Mouse (Mus musculus) lung, embryonic 14.5 days (tissue): ENCODE results near the gene Akt3. TPM values are rescaled to one million over a fixed set of nuclear protein-coding genes. Genes with fewer than 3 reads are reported as not detected.
A peak's percentile ranks its signal among the peaks of the same experiment; 100 is the strongest.

Source experiments
- ATAC-seq: fragments of 200-750 bp; cut with Nextera tagmentation; 2 replicates; pipeline ENCODE4 v1.8.0; 2017; ENCODE audit warnings: mild to moderate bottlenecking, moderate TSS enrichment, moderate library complexity; ENCODE audit not compliant: insufficient read depth
- DNase-seq: peaks from one replicate; pipeline ENCODE4 v3.0.0-alpha.2; 2015
- H3K27ac ChIP-seq: fragments of 300-500 bp; sonication (generic); 2 replicates; pipeline ENCODE4 v1.5.1; 2014; ENCODE audit warnings: low read depth, mild to moderate bottlenecking, moderate library complexity
- H3K27me3 ChIP-seq: fragments of 300-500 bp; sonication (generic); 2 replicates; pipeline ENCODE4 v1.6.1; 2014; ENCODE audit warnings: low read length, control low read depth; ENCODE audit not compliant: insufficient read depth
- H3K36me3 ChIP-seq: fragments of 300-500 bp; sonication (generic); 2 replicates; pipeline ENCODE4 v1.6.1; 2014; ENCODE audit warnings: control low read depth; ENCODE audit not compliant: insufficient read depth
- H3K4me1 ChIP-seq: fragments of 300-500 bp; sonication (generic); 2 replicates; pipeline ENCODE4 v1.6.1; 2014; ENCODE audit warnings: antibody characterized with exemption, control low read depth; ENCODE audit not compliant: insufficient read depth
- H3K4me2 ChIP-seq: fragments of 300-500 bp; sonication (generic); 2 replicates; pipeline ENCODE4 v1.6.1; 2014; ENCODE audit warnings: mild to moderate bottlenecking
- H3K4me3 ChIP-seq: fragments of 300-500 bp; sonication (generic); 2 replicates; pipeline ENCODE4 v1.5.1; 2014; ENCODE audit warnings: low read depth, low read length
- H3K9ac ChIP-seq: fragments of 300-500 bp; sonication (generic); 2 replicates; pipeline ENCODE4 v1.6.1; 2014
- H3K9me3 ChIP-seq: fragments of 300-500 bp; sonication (generic); 2 replicates; pipeline ENCODE4 v1.6.1; 2016; ENCODE audit warnings: low read depth, low read length, control low read depth
- CTCF ChIP-seq: IDR thresholded peaks from 2 replicates; pipeline ENCODE4 v1.5.1; 2016; ENCODE audit warnings: antibody characterized with exemption, low read depth
- WGBS: fragments of 180-500 bp; shearing (Covaris S2); extraction: QIAGEN DNeasy Blood & Tissue Kit; methylation state at CpG from one replicate; pipeline ENCODE4 v1.1.7; 2014; 5-methylcytosine and 5-hydroxymethylcytosine counted together
- polyA plus RNA-seq: library from polyadenylated mRNA; unstranded; fragments of >200 nt; fragmentation: Nextera tagmentation; extraction: Ambion mirVana; gene quantifications from 2 replicates; pipeline ENCODE4 v1.2.1, GENCODE M21; 2014

Akt3 gene
- polyA plus RNA-seq, 1 experiment from 2014 or later = 6.9 TPM

GRCm38 (mm10) chr1:177260796-177261195, 2.8 kb upstream of the Akt3 start:
- no peaks in the 10 kb centered on the region for H3K27me3 ChIP-seq
- H3K36me3 ChIP-seq = no peaks in the 10 kb centered on the region
- no peak overlapping the region for H3K27ac ChIP-seq
- ATAC-seq (no peak), DNase-seq (no peak)
- no peak for TF ChIP-seq CTCF
- 62% methylated on average over 4 of the region's 4 CpGs for WGBS
- H3K4me3 ChIP-seq = no peak overlapping the region
- H3K4me1 ChIP-seq = 0 out of 2 replicates have a peak, but pooled peaks cover 3% of the 10 kb centered on the region
- H3K4me2 ChIP-seq = no peak overlapping the region
- no peaks in the 10 kb centered on the region for H3K9me3 ChIP-seq
- H3K9ac ChIP-seq = no peak overlapping the region

DNA sequence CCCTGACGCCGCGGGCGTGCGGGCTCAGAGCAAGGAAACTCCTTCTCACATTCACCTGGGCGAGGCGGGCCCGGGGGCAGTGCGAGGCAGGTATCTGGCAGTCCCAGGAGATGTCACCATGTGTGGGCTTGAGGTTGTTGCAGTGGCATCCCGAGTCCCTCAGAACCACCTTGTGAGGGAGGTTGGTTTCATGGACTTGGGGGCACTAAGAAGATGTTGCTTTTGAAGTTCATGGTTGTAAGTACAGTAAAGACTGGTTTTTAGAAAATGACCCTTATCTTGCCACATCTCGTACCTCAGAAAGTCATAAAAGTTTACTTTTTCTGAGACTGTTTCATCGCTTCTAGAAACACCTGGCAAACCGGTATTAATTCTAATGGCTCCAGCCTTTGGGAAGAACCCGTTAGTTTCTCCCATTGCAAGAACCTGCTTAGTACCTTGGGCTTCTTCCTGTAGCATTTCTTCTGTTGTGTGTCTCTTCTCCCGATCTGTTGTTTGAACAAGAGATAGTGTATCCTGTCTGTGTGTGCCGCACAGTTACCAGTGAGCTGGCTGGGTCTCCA, 1.1 kb upstream of the Akt3 start:
- H3K4me3 ChIP-seq = peak overlapping the region; percentile 87
- no peaks in the 10 kb centered on the region for H3K36me3 ChIP-seq
- peak overlapping the region; percentile 97 for H3K27ac ChIP-seq
- no peak for TF ChIP-seq CTCF
- peak overlapping the region; percentile 92 for H3K4me2 ChIP-seq
- no peaks in the 10 kb centered on the region for H3K9me3 ChIP-seq
- 0 out of 2 replicates have a peak, but pooled peaks cover 3% of the 10 kb centered on the region for H3K4me1 ChIP-seq
- no peaks in the 10 kb centered on the region for H3K27me3 ChIP-seq
- 17% methylated on average over 16 of the region's 16 CpGs for WGBS
- H3K9ac ChIP-seq = peak overlapping the region; percentile 88
- no peak for DNase-seq
- no peak for ATAC-seq

GRCm38 (mm10) chr1:177258343-177259037, 487 bp upstream of the Akt3 start:
- TF ChIP-seq CTCF = no peak

DNA sequence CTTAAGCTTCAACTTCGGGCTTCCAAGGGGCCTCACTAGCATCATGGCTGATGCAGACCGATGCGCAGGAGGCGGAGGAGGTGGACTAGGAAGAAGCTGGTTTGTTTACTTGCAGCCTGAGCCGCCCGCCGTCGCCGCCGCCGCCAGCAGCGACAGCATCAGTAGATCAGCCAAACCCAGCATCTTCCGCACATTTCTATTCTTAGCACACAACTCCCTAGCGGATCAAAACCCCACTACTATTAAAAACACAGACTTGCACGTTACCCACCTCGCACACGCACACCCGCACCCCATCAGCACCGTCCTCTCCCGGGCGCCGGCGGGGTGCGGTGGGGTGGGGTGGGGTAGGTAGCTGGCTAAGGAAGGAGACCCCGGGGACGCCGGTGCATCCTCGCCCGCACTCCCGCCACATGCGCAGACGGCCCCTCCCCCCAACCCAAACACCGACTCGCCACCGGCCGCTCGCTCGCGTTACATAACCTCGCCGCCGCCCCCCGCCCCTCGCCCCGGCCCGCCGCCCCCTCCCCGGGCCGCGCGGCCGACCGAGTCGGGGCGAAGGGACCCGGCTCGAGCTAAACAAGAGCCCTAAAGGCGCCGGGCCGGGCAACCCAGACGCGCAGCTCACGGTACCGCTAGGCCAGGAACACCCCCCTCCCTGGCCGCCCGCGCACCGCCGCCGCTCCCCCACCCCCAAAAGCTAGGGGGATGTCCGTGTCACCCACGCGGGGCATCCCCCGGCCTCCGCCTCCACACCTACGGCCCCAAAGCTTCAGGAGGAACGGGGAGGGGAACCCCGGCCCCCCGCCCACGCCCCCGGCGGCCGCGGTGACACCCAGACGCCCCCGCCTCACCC, 597 bp downstream of the Akt3 start:
- 0 out of 2 replicates have a peak, but pooled peaks have one; percentile 6 for TF ChIP-seq CTCF
- H3K4me3 ChIP-seq = peak overlapping the region; percentile 87
- ATAC-seq (peak; percentile 57), DNase-seq (peak; percentile 81)
- H3K9me3 ChIP-seq = no peaks in the 10 kb centered on the region
- peak overlapping the region; percentile 92 for H3K4me2 ChIP-seq
- no peaks in the 10 kb centered on the region for H3K36me3 ChIP-seq
- H3K4me1 ChIP-seq = 0 out of 2 replicates have a peak, but pooled peaks cover 3% of the 10 kb centered on the region
- WGBS = under 1% methylated on average over 81 of the region's 86 CpGs
- H3K9ac ChIP-seq = peak overlapping the region; percentile 88
- peak overlapping the region; percentile 97 for H3K27ac ChIP-seq
- no peaks in the 10 kb centered on the region for H3K27me3 ChIP-seq

More at GRCm38 (mm10) chr1:177258343-177259037, 487 bp upstream of the Akt3 start:
- Histone ChIP-seq H3K9ac (peak overlapping the region; percentile 88), H3K4me2 (peak overlapping the region; percentile 92), H3K27me3 (no peaks in the 10 kb centered on the region), H3K4me1 (0 out of 2 replicates have a peak, but pooled peaks cover 3% of the 10 kb centered on the region), H3K4me3 (peak overlapping the region; percentile 87), H3K36me3 (no peaks in the 10 kb centered on the region), H3K9me3 (no peaks in the 10 kb centered on the region), H3K27ac (peak overlapping the region; percentile 97)
- peak; percentile 93 for DNase-seq
- WGBS = 1% methylated on average over 49 of the region's 86 CpGs
- peak; percentile 95 for ATAC-seq

DNA sequence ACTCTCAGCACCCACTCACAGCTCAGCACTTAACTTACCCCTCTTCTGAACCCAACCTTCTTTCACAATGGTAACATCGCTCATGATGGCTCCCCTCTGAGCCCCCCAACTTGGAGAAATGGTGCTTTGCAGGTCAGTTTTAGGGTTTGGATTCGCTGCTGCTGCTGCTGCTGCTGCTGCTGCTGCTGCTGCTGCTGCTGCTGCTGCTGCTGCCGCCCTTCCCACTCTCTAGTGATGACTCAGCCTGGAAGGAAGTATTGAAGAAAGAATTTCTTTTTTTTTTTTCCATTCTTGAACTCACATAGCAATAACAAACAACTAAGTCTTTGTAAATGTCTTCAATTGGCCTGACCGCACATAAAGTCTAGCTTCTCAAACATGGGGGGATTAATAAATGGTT, 9.4 kb downstream of the Akt3 start:
- Histone ChIP-seq H3K4me2 (no peak overlapping the region), H3K9me3 (no peaks in the 10 kb centered on the region), H3K9ac (no peak overlapping the region), H3K36me3 (no peaks in the 10 kb centered on the region), H3K27ac (no peak overlapping the region), H3K4me1 (no peaks in the 10 kb centered on the region), H3K27me3 (no peaks in the 10 kb centered on the region), H3K4me3 (no peak overlapping the region)
- no peak for TF ChIP-seq CTCF
- ATAC-seq = no peak
- peak; percentile 30 for DNase-seq
- 49% methylated on average over 4 of the region's 4 CpGs for WGBS

GRCm38 (mm10) chr1:177238368-177238767, 19.6 kb downstream of the Akt3 start:
- H3K27ac ChIP-seq = no peak overlapping the region
- H3K9ac ChIP-seq = no peak overlapping the region
- ATAC-seq (no peak), DNase-seq (peak; percentile 9)
- H3K4me2 ChIP-seq = no peak overlapping the region
- no peaks in the 10 kb centered on the region for H3K4me1 ChIP-seq
- no peaks in the 10 kb centered on the region for H3K9me3 ChIP-seq
- 0 out of 2 replicates have a peak, but pooled peaks cover 5% of the 10 kb centered on the region for H3K36me3 ChIP-seq
- 57% methylated on average over 2 of the region's 2 CpGs for WGBS
- no peaks in the 10 kb centered on the region for H3K27me3 ChIP-seq
- no peak for TF ChIP-seq CTCF
- no peak overlapping the region for H3K4me3 ChIP-seq
